Mouse (Mus musculus) testis, adult 2 months (tissue): ENCODE results near the gene Ppard.

ENCODE experiments used
- CTCF ChIP-seq: fragments of 200-500 bp; IDR thresholded peaks from 2 replicates; pipeline ENCODE4 v1.5.1; 2012; ENCODE audit warnings: low read depth, mild to moderate bottlenecking, inconsistent platforms, low read length, moderate library complexity; ENCODE audit not compliant: control insufficient read depth, insufficient read depth, insufficient replicate concordance
- POLR2A ChIP-seq: fragments of 200-500 bp; IDR thresholded peaks from 2 replicates; pipeline ENCODE4 v1.6.1; 2012; ENCODE audit warnings: low read depth, mild to moderate bottlenecking, inconsistent platforms, low read length, moderate library complexity; ENCODE audit not compliant: control insufficient read depth

GRCm38 (mm10) chr17:28290262-28290661 is 57.8 kb downstream of the Ppard start:
- TF ChIP-seq CTCF (no peak), POLR2A (no peak)
